Mouse (Mus musculus) liver, embryonic 15.5 days (tissue): ENCODE data around the gene Pigyl. TPM values are rescaled to one million over a fixed set of nuclear protein-coding genes. Genes with fewer than 3 reads are reported as not detected.

Experiments
- microRNA-seq: library from miRNA; unstranded; fragments of <30 nt; microRNA quantifications from one replicate; pipeline ENCODE4, GENCODE M21; 2016
- polyA plus RNA-seq: library from polyadenylated mRNA; unstranded; fragments of >200 nt; fragmentation: Nextera tagmentation; extraction: Ambion mirVana; gene quantifications from 2 replicates; pipeline ENCODE4 v1.2.1, GENCODE M21; 2015

Pigyl gene
- polyA plus RNA-seq, 1 experiment from 2014 or later: 35.6 TPM

Small RNA genes lying within 50 kb of the gene (microRNA-seq; reads per million reads assigned to microRNA genes)
- not detected for gene Mir7084

Other genes starting within 250 kb of the Pigyl start
- 12.0 and 13.1 TPM in 2 replicates for gene Rab3d, start 238.7 kb upstream of the Pigyl start, polyA plus RNA-seq
- gene Ccdc159, start 229.4 kb upstream of the Pigyl start, polyA plus RNA-seq: 0.99 and 1.5 TPM in 2 replicates
- gene Tmem205, start 229.3 kb upstream of the Pigyl start, polyA plus RNA-seq: 137 and 160 TPM in 2 replicates
- 1.2 and 1.5 TPM in 2 replicates for gene Plppr2, start 219.8 kb upstream of the Pigyl start, polyA plus RNA-seq
- gene Swsap1, start 201.1 kb upstream of the Pigyl start, polyA plus RNA-seq: 2.2 and 2.5 TPM in 2 replicates
- gene Epor, start 193.3 kb upstream of the Pigyl start, polyA plus RNA-seq: 124 and 142 TPM in 2 replicates
- 0.10 and 0.13 TPM in 2 replicates for gene Rgl3, start 167.4 kb upstream of the Pigyl start, polyA plus RNA-seq
- not detected in 2 replicates for gene Ccdc151, start 154.2 kb upstream of the Pigyl start, polyA plus RNA-seq
- 50.6 and 57.5 TPM in 2 replicates for gene Prkcsh, start 154.0 kb upstream of the Pigyl start, polyA plus RNA-seq
- gene Elavl3, start 104.8 kb upstream of the Pigyl start, polyA plus RNA-seq: 0.02 and 0.05 TPM in 2 replicates
- gene Gm49318, start 85.6 kb upstream of the Pigyl start, polyA plus RNA-seq: not detected in 2 replicates
- gene Zfp653, start 85.5 kb upstream of the Pigyl start, polyA plus RNA-seq: 4.9 and 6.6 TPM in 2 replicates
- 21.9 and 26.2 TPM in 2 replicates for gene Ecsit, start 71.4 kb upstream of the Pigyl start, polyA plus RNA-seq
- 0.96 and 1.4 TPM in 2 replicates for gene Cnn1, start 57.6 kb upstream of the Pigyl start, polyA plus RNA-seq
- gene Elof1, start 39.7 kb upstream of the Pigyl start, polyA plus RNA-seq: 88.8 and 89.4 TPM in 2 replicates
- 221 and 246 TPM in 2 replicates for gene Acp5, start 21.1 kb upstream of the Pigyl start, polyA plus RNA-seq
- 0.02 and 0.03 TPM in 2 replicates for gene Zfp872, start 31.2 kb downstream of the Pigyl start, polyA plus RNA-seq
- gene Zfp809, start 68.9 kb downstream of the Pigyl start, polyA plus RNA-seq: 6.8 and 7.4 TPM in 2 replicates
- 1.2 and 1.4 TPM in 2 replicates for gene Zfp599, start 103.0 kb downstream of the Pigyl start, polyA plus RNA-seq
- gene Zfp810, start 150.8 kb downstream of the Pigyl start, polyA plus RNA-seq: 2.5 and 2.7 TPM in 2 replicates
- 25.8 and 27.1 TPM in 2 replicates for gene Anln, start 232.3 kb downstream of the Pigyl start, polyA plus RNA-seq